Mouse (Mus musculus) ovary, postnatal 10 days (tissue): ENCODE measurements around the gene Nfam1.

Experiments
- DNase-seq: peaks from one replicate; pipeline ENCODE4 v3.0.0; 2022; ENCODE audit warnings: low spot score

The Nfam1 gene

DNA sequence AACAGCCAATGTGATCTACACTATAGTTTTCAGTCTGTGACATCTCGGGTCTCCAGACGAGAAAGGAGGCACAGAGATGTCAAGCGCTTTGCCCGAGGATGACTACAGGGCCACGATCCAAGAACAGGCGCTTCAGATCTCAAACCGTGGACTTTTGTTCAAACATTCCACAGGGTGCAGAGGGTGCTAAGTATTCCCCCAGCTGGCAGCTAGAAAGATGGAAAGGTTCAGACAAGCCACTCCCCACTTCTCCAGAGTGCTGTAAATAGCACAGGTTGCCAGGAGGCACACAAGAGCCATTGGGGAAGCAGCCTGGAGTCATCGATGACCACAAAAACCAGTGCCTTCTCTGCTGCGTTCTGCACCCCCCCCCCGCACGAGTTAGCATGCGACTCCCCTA is 74.0 kb downstream of the Nfam1 start:
- no peak for DNase-seq

DNA sequence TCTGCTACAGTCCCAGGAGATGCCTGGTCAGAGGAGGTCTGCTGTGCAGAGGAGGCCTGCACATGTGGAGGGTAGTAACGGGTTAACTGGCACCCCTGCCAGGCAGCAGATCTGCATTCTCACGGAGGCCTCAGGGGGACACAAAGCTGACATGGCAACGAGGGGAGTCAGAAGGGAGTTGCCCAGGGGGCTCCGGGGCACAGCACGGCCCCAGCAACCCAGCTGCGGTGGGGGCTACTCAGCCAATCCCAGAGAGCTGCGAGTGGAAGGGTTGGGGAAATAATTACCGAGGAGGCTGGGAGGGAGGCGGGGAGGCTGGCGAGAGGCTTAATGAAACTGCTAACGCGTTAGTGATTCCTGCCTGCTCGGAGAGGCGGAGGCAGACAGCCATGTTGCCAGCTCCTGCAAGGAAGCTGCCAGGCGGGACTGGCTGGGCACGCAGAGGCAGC is 74.8 kb downstream of the Nfam1 start:
- DNase-seq = no peak

- DNase-seq = no peak
Observed at GRCm38 (mm10) chr15:82956721-82957120, 76.4 kb downstream of the Nfam1 start.

DNA sequence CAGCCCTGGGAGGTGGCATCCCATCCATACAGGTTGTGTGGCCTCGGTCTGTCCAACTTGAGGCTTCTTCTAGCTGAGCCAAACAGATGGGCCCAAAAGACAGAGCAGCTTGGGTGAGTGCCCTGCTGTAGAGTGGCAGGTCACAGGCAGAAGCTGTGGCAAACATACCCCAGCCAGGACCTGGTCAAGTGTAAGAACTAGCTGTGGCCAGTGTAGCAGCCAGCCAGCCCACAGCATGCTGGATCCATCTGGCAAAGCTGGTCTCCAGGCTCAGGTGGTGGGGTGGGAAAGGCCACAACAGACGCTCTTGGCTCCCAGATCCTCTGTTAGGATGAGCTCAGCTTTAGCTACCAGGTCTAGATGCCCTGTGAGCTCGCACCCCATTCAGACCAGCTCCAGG is 76.8 kb downstream of the Nfam1 start:
- DNase-seq = no peak

- DNase-seq = no peak
Observed at GRCm38 (mm10) chr15:82955286-82955685, 77.8 kb downstream of the Nfam1 start.

DNA sequence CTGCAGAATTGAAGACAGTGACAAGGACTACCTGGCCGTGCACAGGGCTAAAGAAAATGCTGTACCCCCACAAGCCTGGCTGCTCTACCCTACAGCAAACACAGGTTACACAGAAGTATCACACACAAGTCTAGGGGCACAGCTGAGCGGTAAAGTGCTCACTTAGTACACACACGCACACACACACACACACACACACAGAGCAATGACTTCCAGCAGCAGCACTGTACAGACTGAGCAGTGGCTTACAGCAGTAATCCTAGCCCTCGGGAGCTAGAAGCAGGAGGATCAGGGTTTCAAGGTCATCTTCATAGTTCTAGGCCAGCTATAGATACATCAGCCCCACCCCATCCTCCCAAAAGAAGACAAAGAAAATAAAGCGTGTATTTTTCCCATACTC is 79.1 kb downstream of the Nfam1 start:
- DNase-seq = no peak

GRCm38 (mm10) chr15:82953096-82953495 is 80.0 kb downstream of the Nfam1 start:
- no peak for DNase-seq

GRCm38 (mm10) chr15:82952292-82952705 is 80.8 kb downstream of the Nfam1 start:
- DNase-seq = no peak

DNA sequence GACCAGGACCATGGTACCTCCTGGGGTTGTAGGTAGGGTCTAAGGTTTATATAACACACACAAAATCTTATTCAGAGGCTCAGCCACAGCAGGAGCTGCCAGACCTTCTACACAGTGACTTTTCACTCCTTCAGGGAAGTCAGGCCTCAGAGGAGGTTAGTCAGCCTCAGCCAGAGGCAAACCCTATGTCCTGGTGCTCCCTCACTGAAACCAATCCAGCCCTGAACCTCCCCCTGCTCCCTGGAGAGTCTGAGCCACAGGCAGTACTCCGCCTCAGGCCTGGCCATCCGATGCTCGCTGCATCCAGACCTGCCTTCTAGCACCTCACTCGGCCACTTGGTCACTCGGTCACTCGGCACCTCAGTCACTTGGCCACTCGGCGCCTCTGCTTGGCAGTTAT is 82.9 kb downstream of the Nfam1 start:
- DNase-seq = no peak

- DNase-seq = no peak
Observed at GRCm38 (mm10) chr15:82947431-82947830, 85.7 kb downstream of the Nfam1 start.

DNA sequence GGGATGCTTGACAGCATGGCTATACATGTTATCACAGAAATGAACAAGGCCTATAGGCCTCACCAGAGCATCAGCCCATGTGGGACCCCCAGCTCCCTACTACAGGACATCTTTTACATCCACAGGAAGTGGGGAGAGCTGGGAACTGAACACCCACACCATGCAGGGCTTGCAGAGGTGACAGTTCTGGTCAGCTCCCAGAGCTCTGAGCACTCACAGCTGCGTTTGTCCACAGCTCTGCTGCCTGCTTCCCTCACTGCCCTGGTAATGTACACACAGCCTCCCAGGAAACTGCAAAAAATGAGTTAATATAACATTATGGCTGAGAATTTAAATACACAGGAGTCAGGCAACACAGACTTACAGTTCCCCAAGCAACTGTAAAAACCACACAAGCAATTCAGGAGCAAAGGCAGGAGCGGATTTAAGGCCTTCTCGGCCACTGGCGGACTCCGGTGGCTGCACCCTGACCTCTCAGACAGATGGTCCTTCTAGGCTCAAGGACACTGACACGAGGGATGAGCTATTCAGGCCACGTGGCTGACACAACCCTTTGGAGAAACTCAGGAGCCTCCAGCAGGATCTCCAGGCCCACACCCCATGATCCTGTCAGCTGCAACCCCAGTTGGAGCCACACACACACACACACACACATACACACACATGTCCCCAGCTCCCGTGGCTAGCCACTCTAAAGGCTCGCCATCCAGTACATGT is 88.5 kb downstream of the Nfam1 start:
- DNase-seq = no peak
